Mouse (Mus musculus) gastrocnemius, postnatal 4 days (tissue): ENCODE results near the gene Prkce. TPM values are rescaled to one million over a fixed set of nuclear protein-coding genes. Genes with fewer than 3 reads are reported as not detected.

Experiments used
- DNase-seq, 2 experiments: peaks; one replicate each; pipeline ENCODE4 v3.0.0; 2021 to 2022; ENCODE audit warnings: low spot score in 2 of 2, mixed read lengths in 2 of 2
- total RNA-seq, 2 experiments: library from RNA; stranded (reverse); gene quantifications; 2 replicates each; pipeline ENCODE4 v1.2.3; 2021

Gene Prkce
- total RNA-seq, 2 experiments from 2014 or later = 12.3 to 13.0 TPM

GRCm38 (mm10) chr17:86503208-86503897 lies 335.8 kb downstream of the Prkce start:
- no peak for DNase-seq

GRCm38 (mm10) chr17:86505183-86505631 lies 337.6 kb downstream of the Prkce start, which contains the start of gene Gm10309:
Gene Gm10309, minus strand, starts transcription at chr17:86505232.
- no peak for DNase-seq

- no peak for DNase-seq
Observed at GRCm38 (mm10) chr17:86506881-86507280, 339.3 kb downstream of the Prkce start.

GRCm38 (mm10) chr17:86507342-86508211 lies 340.0 kb downstream of the Prkce start:
- no peak for DNase-seq

GRCm38 (mm10) chr17:86508212-86508490 lies 340.6 kb downstream of the Prkce start:
- DNase-seq = no peak

- no peak for DNase-seq
Observed at GRCm38 (mm10) chr17:86509871-86510270, 342.3 kb downstream of the Prkce start.

GRCm38 (mm10) chr17:86514974-86515620 lies 347.5 kb downstream of the Prkce start:
- no peak for DNase-seq

GRCm38 (mm10) chr17:86516630-86517029 lies 349.0 kb downstream of the Prkce start:
- DNase-seq = no peak

- DNase-seq = no peak
Observed at GRCm38 (mm10) chr17:86518604-86519003, 351.0 kb downstream of the Prkce start.

- DNase-seq = no peak
Observed at GRCm38 (mm10) chr17:86521252-86521651, 353.7 kb downstream of the Prkce start.

- DNase-seq = no peak
Observed at GRCm38 (mm10) chr17:86522649-86523048, 355.1 kb downstream of the Prkce start.

- no peak for DNase-seq
Observed at GRCm38 (mm10) chr17:86523374-86523773, 355.8 kb downstream of the Prkce start.

- DNase-seq = no peak
Observed at GRCm38 (mm10) chr17:86523843-86524242, 356.3 kb downstream of the Prkce start.

GRCm38 (mm10) chr17:86525075-86525474 lies 357.5 kb downstream of the Prkce start:
- no peak for DNase-seq

- DNase-seq = no peak
Observed at GRCm38 (mm10) chr17:86526016-86526415, 358.4 kb downstream of the Prkce start.

GRCm38 (mm10) chr17:86527298-86527697 lies 359.7 kb downstream of the Prkce start:
- no peak for DNase-seq

GRCm38 (mm10) chr17:86529003-86529402 lies 361.4 kb downstream of the Prkce start:
- no peak for DNase-seq

GRCm38 (mm10) chr17:86529411-86529810 lies 361.8 kb downstream of the Prkce start:
- no peak for DNase-seq

GRCm38 (mm10) chr17:86531231-86531630 lies 363.6 kb downstream of the Prkce start:
- DNase-seq = no peak

GRCm38 (mm10) chr17:86532783-86533548 lies 365.4 kb downstream of the Prkce start:
- DNase-seq = no peak

- DNase-seq = no peak
Observed at GRCm38 (mm10) chr17:86533549-86533851, 365.9 kb downstream of the Prkce start.
